Mouse (Mus musculus) kidney, embryonic 16.5 days (tissue): ENCODE measurements at regions not wholly inside any gene's neighbourhood (a gene's known extent, or its start where the extent isn't known, plus 50 kb on each side); places are given as distances from the start of the nearest gene placed in this dataset.
"Not testable (repeated sequence)": the region's sequence is repeated elsewhere in the genome, so short reads cannot be mapped to it uniquely, and the experiment has no call there.

Experiments used
- ATAC-seq: fragments of 200-750 bp; cut with Nextera tagmentation; 2 replicates; pipeline ENCODE4 v1.8.0; 2017; ENCODE audit warnings: moderate TSS enrichment; ENCODE audit not compliant: low FRiP score, low TSS enrichment
- H3K27ac ChIP-seq: fragments of 300-500 bp; sonication (generic); 2 replicates; pipeline ENCODE4 v1.5.1; 2014; ENCODE audit warnings: low read length
- H3K27me3 ChIP-seq: fragments of 300-500 bp; sonication (generic); 2 replicates; pipeline ENCODE4 v1.6.1; 2014; ENCODE audit warnings: low read length, control low read depth, mixed read lengths; ENCODE audit not compliant: insufficient read depth
- H3K36me3 ChIP-seq: fragments of 300-500 bp; sonication (generic); 2 replicates; pipeline ENCODE4 v1.6.1; 2014; ENCODE audit warnings: low read length, control low read depth, mixed read lengths; ENCODE audit not compliant: insufficient read depth
- H3K4me1 ChIP-seq: fragments of 300-500 bp; sonication (generic); 2 replicates; pipeline ENCODE4 v1.6.1; 2014; ENCODE audit warnings: low read length, control low read depth, mixed read lengths; ENCODE audit not compliant: insufficient read depth
- H3K4me2 ChIP-seq: fragments of 300-500 bp; sonication (generic); replicated peaks from 2 replicates; pipeline ENCODE4 v1.6.1; 2014; ENCODE audit warnings: low read depth, low read length
- H3K4me3 ChIP-seq: fragments of 300-500 bp; sonication (generic); 2 replicates; pipeline ENCODE4 v1.5.1; 2014; ENCODE audit warnings: mild to moderate bottlenecking, low read length
- H3K9ac ChIP-seq: fragments of 300-500 bp; sonication (generic); replicated peaks from 2 replicates; pipeline ENCODE4 v1.6.1; 2014; ENCODE audit warnings: low read length
- H3K9me3 ChIP-seq: fragments of 300-500 bp; sonication (generic); 2 replicates; pipeline ENCODE4 v1.6.1; 2016; ENCODE audit warnings: low read length, control low read depth
- WGBS: fragments of 180-500 bp; shearing (Covaris S2); extraction: QIAGEN DNeasy Blood & Tissue Kit; methylation state at CpG from one replicate; pipeline ENCODE4 v1.1.7; 2014; 5-methylcytosine and 5-hydroxymethylcytosine counted together

GRCm38 (mm10) chr17:4024384-4024783 lies 328.3 kb upstream of the Nox3 start:
- H3K9me3 ChIP-seq, result no peaks in the 10 kb centered on the region
- H3K4me1 ChIP-seq, result no peaks in the 10 kb centered on the region
- no peak overlapping the region for H3K4me3 ChIP-seq
- no peaks in the 10 kb centered on the region for H3K36me3 ChIP-seq
- no peak overlapping the region for H3K27ac ChIP-seq
- no peak overlapping the region for H3K9ac ChIP-seq
- H3K27me3 ChIP-seq, result no peaks in the 10 kb centered on the region
- no peak for ATAC-seq
- H3K4me2 ChIP-seq, result no peak overlapping the region
- 66% methylated on average over 2 of the region's 2 CpGs for WGBS

- Histone ChIP-seq H3K36me3 (no peaks in the 10 kb centered on the region), H3K4me2 (no peak overlapping the region), H3K9me3 (no peaks in the 10 kb centered on the region), H3K4me1 (peaks cover 2% of the 10 kb centered on the region; the same call in 1 of the 2 replicates), H3K27ac (no peak overlapping the region), H3K9ac (no peak overlapping the region), H3K4me3 (no peak overlapping the region), H3K27me3 (no peaks in the 10 kb centered on the region)
- 78% methylated on average over 9 of the region's 9 CpGs for WGBS
- no peak for ATAC-seq
Observed at GRCm38 (mm10) chr17:4029202-4029601, 333.1 kb upstream of the Nox3 start.

GRCm38 (mm10) chr17:4034816-4035360 lies 338.8 kb upstream of the Nox3 start:
- peaks cover 9% of the 10 kb centered on the region for H3K4me1 ChIP-seq
- H3K27me3 ChIP-seq, result no peaks in the 10 kb centered on the region
- H3K27ac ChIP-seq, result peak overlapping the region; percentile 29; the same call in 1 of the 2 replicates
- H3K4me3 ChIP-seq, result no peak overlapping the region
- H3K9me3 ChIP-seq, result no peaks in the 10 kb centered on the region
- peak; percentile 59; the same call in 1 of the 2 replicates for ATAC-seq
- no peak overlapping the region for H3K9ac ChIP-seq
- H3K36me3 ChIP-seq, result no peaks in the 10 kb centered on the region
- WGBS, result 35% methylated on average over 3 of the region's 3 CpGs
- no peak overlapping the region for H3K4me2 ChIP-seq

- no peak overlapping the region for H3K4me2 ChIP-seq
- peak overlapping the region; percentile 50; the same call in 1 of the 2 replicates for H3K27ac ChIP-seq
- no peaks in the 10 kb centered on the region for H3K27me3 ChIP-seq
- peaks cover under 1% of the 10 kb centered on the region; the same call in 1 of the 2 replicates for H3K4me1 ChIP-seq
- H3K9ac ChIP-seq, result no peak overlapping the region
- WGBS, result 25% methylated on average over 5 of the region's 5 CpGs
- ATAC-seq, result peak; percentile 84
- no peaks in the 10 kb centered on the region for H3K9me3 ChIP-seq
- H3K4me3 ChIP-seq, result no peak overlapping the region
- no peaks in the 10 kb centered on the region for H3K36me3 ChIP-seq
Observed at GRCm38 (mm10) chr17:4040104-4040664, 344.1 kb upstream of the Nox3 start.

- H3K4me1 ChIP-seq, H3K9me3 ChIP-seq, H3K4me2 ChIP-seq, H3K36me3 ChIP-seq, H3K27me3 ChIP-seq, H3K4me3 ChIP-seq, H3K27ac ChIP-seq, H3K9ac ChIP-seq, ATAC-seq: not testable (repeated sequence)
Observed at GRCm38 (mm10) chr17:4060186-4060585, 364.1 kb upstream of the Nox3 start.

GRCm38 (mm10) chr17:4073381-4073780 lies 377.3 kb upstream of the Nox3 start:
- no peak overlapping the region for H3K4me2 ChIP-seq
- no peak overlapping the region for H3K4me3 ChIP-seq
- peaks cover 4% of the 10 kb centered on the region for H3K4me1 ChIP-seq
- WGBS, result 35% methylated on average over 2 of the region's 2 CpGs
- no peaks in the 10 kb centered on the region for H3K9me3 ChIP-seq
- no peaks in the 10 kb centered on the region for H3K27me3 ChIP-seq
- ATAC-seq, result no peak
- no peak overlapping the region for H3K9ac ChIP-seq
- H3K36me3 ChIP-seq, result no peaks in the 10 kb centered on the region
- no peak overlapping the region for H3K27ac ChIP-seq

- H3K9me3 ChIP-seq, result no peaks in the 10 kb centered on the region
- no peak for ATAC-seq
- no peak overlapping the region for H3K4me3 ChIP-seq
- no peak overlapping the region for H3K9ac ChIP-seq
- WGBS, result 80% methylated on average over 2 of the region's 2 CpGs
- no peaks in the 10 kb centered on the region for H3K4me1 ChIP-seq
- H3K27me3 ChIP-seq, result no peaks in the 10 kb centered on the region
- no peak overlapping the region for H3K4me2 ChIP-seq
- no peak overlapping the region for H3K27ac ChIP-seq
- H3K36me3 ChIP-seq, result no peaks in the 10 kb centered on the region
Observed at GRCm38 (mm10) chr17:4080564-4080963, 384.5 kb upstream of the Nox3 start.

GRCm38 (mm10) chr17:4094621-4095020 lies 398.6 kb upstream of the Nox3 start:
- H3K9me3 ChIP-seq, result no peaks in the 10 kb centered on the region
- H3K4me1 ChIP-seq, result no peaks in the 10 kb centered on the region
- H3K27me3 ChIP-seq, result no peaks in the 10 kb centered on the region
- H3K36me3 ChIP-seq, result no peaks in the 10 kb centered on the region
- no peak overlapping the region for H3K4me3 ChIP-seq
- H3K9ac ChIP-seq, result no peak overlapping the region
- 86% methylated on average over 1 of the region's 1 CpGs for WGBS
- no peak for ATAC-seq
- no peak overlapping the region for H3K27ac ChIP-seq
- H3K4me2 ChIP-seq, result no peak overlapping the region

GRCm38 (mm10) chr17:4103321-4103720 lies 407.3 kb upstream of the Nox3 start:
- 82% methylated on average over 3 of the region's 3 CpGs for WGBS
- no peak overlapping the region for H3K27ac ChIP-seq
- H3K4me1 ChIP-seq, result no peaks in the 10 kb centered on the region
- H3K9ac ChIP-seq, result no peak overlapping the region
- no peak overlapping the region for H3K4me2 ChIP-seq
- no peak for ATAC-seq
- no peak overlapping the region for H3K4me3 ChIP-seq
- no peaks in the 10 kb centered on the region for H3K27me3 ChIP-seq
- no peaks in the 10 kb centered on the region for H3K9me3 ChIP-seq
- no peaks in the 10 kb centered on the region for H3K36me3 ChIP-seq

GRCm38 (mm10) chr17:4109263-4109662 lies 413.2 kb upstream of the Nox3 start:
- Histone ChIP-seq H3K4me2 (no peak overlapping the region), H3K36me3 (no peaks in the 10 kb centered on the region), H3K27ac (no peak overlapping the region), H3K9me3 (no peaks in the 10 kb centered on the region), H3K27me3 (no peaks in the 10 kb centered on the region), H3K9ac (no peak overlapping the region), H3K4me1 (no peaks in the 10 kb centered on the region), H3K4me3 (no peak overlapping the region)
- ATAC-seq, result no peak
- 63% methylated on average over 3 of the region's 3 CpGs for WGBS
